Mouse (Mus musculus) testis, postnatal 14 days (tissue): Measurements from ENCODE around the gene Snx18.

Experiments
- DNase-seq: peaks from one replicate; pipeline ENCODE4 v3.0.0; 2021; ENCODE audit warnings: low spot score

Gene Snx18

DNA sequence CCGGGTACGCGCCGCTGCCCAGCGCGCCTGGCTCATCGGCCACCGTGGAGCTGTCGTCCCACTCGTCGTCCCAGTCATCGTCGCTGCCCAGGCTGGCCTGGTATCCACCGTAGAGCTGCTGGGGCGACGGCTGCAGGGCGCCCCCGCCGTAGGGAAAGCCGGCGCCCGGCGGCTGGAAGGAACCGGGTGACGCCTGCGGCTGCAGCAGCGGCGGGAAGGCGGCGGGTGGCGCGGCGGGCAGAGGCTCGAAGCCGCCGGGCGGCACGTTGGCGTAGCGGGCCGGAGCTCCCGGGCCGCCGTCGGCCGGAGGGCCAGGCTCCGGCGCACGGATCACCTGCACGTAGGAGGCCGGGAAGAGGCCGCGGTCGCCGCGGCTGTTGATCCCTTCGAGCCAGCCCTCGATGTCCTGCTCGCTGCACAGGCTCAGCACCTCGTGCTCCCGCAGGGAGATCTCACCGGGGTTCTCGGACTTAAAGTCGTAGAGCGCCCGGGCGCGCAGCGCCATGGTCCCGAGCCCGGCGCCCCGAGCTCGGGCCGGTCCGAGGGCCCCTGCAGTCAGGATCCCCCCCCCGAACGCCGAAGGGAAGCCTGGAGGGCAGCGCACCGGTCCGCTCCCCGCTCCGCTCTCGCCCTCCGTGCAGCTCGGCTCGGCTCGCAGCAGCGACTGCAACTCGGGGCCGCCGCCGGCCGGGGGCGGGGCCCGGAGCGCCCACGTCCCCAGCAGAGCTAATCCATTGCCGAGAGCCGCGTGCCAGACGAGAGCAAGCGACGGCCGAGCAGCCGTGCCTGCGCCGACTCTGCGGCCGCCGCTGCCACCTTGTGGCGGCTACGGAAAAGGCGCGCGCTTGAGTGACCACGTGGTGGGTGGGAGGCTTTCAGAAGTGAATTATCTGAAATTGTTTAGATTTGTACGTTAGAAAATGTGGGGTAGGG lies at the start of gene Snx18:
Snx18 (minus strand) TSS at position 674 of the 933 bp plus-strand sequence.
- peak; percentile 93 for DNase-seq

DNA sequence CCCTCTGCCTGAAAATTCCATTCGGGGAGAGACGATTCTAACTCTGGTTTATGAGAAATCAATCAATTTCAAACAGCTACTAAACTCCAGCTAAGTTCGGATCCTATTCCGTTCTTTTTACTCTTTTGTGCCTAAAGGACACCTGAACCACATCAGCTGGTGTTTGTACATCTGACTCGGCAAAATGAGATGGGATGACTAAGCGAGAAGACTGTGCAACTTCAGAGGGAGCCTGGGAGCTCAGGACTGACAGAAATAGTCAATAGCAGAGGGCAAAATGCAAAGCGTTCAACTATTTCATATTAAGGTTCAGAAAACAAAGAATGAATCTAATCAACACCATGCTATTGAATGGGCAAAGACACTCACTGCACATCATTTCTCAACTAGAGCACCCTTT lies 45.5 kb upstream of the Snx18 start:
- no peak for DNase-seq

DNA sequence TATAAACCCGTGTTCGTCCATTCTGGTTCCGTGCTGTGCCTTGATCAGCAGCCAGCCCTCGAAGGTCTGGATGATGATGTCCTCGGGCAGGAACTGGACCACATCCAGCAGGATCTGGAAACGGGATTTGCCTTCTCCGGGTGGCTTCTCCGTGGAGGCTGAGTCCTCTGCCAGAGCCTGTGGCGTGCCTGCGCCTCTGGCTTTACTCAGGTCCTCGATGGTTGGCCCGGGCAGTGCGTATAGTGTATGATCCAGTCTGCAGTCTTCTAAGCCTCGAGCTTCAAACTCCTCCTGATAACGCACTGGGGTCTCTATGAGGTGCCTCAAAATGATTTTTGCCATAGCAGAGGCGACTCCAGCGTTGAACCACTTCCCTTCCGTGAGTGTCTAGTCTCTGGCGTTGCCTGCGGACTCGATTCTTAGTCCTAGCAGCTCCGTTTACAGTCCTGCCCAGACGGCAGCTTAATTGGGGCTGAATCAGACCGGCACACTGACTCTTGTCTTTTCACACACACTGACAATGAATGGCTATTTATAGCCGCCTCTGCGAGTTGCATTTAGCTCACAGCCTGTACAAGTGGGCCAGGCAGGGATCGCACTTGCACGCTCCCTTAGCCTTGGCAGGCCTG lies 44.9 kb upstream of the Snx18 start, which contains the start of gene Hspb3:
Hspb3 (minus strand) TSS at position 526 of the 629 bp plus-strand sequence.
- DNase-seq: no peak

DNA sequence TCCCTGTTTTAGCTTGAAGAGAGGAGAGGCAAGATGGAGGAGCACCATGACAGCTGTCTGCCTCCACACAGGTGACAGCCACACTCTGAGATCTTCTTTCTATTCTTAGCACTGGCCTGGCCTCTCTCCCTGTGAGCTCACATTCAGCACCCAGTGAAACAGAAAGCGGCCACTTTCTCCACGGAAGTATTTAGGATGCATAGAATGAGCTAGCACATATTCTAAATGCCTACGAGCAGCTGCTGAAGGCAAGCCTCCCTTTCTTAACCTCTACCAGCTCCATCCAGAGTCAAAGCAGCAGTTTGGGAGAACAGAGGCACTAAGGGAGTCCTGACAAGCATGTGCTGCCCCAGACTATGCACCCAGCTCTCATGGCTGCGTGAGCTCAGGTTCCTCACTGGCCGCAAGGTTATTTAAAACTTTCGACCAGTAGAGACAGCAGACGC lies 43.5 kb upstream of the Snx18 start:
- no peak for DNase-seq

DNA sequence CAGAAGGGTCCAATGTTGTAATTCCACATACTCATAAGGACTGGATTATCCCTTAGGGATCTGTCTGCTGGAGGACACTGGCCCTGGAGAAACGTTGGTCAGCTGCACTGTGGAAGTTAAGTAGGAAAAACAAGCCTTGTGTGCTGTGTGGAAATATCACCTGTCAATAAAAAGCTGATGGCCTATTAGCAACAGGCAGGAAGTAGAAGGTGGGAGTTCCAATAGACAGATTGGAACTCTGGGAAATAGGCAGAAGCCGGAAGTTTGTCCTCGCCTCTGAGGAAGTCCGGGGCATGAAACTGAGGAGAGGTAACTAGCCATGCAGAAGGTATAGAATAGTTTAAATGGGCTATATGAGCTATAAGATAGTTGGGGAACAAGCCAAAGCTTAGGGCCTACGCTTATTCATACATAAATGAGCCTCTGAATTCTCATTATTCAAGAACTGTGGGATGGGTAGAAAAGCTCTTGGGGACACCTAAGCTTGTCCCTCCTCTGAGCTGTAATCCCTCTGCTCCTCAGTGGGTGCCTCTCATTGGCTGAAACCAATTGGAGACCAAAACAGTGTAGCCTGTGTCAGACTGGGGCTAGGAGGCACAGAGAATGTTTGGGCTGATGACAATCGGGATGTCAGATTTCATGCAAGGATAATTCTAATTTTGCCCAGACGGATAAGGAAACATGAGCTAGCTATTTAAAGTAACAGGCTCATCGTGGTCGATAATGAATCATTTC lies 42.4 kb upstream of the Snx18 start:
- DNase-seq: no peak

DNA sequence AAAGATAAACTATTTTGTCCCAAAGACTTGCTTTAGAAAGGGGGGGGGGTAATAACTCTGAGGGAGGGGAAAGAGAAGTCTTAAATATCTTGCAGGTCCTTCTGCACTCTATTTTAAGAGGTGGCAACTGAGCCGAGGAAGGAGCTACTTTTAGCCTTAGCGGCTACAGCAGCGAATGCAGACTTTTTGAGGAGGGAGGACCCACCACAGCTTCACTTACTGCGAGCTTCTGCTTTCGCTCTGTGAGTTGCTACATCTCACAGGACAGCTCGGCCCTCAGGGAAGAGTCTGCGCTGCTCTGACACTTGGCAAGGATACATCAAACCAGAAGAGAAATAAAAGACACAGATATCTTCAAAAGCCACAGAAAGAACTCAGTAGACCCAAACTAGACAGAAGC lies 38.8 kb upstream of the Snx18 start:
- DNase-seq: no peak

DNA sequence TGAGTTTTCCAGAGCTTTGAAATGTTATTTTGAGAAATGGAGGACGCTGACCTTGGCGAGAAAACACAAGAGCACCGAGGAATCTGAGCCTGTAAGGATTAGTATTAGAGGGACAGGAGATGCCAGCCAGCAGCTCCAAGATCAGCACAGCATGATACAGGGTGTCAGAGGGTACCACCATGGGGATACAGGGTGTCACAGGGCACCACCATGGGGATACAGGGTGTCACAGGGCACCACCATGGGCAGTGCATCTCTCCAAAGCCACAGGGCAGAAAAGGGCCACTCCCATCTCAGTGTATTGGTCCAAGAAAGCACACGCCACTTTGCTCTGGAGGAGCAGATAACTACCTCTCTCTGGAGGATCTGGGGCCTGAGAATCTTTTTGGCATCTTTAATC lies 38.3 kb upstream of the Snx18 start:
- DNase-seq: no peak

DNA sequence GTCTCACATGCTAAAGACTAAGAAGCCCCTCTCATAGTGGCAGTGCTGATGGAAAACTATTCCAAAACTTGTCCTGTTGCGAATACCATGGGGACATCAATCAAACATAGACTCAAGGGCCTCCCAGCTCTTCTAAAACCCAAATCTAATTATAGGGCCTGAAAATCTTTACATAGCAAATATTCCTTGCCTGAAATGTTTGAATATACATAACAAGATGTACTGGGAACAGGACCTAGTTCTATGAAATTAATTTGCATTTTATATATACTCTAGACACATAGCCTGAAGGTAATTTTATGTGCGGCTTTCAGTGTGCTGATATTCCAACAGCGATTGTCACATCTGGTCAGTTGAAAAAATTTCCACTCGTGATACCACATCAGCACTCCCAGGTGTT lies 37.1 kb upstream of the Snx18 start:
- no peak for DNase-seq

DNA sequence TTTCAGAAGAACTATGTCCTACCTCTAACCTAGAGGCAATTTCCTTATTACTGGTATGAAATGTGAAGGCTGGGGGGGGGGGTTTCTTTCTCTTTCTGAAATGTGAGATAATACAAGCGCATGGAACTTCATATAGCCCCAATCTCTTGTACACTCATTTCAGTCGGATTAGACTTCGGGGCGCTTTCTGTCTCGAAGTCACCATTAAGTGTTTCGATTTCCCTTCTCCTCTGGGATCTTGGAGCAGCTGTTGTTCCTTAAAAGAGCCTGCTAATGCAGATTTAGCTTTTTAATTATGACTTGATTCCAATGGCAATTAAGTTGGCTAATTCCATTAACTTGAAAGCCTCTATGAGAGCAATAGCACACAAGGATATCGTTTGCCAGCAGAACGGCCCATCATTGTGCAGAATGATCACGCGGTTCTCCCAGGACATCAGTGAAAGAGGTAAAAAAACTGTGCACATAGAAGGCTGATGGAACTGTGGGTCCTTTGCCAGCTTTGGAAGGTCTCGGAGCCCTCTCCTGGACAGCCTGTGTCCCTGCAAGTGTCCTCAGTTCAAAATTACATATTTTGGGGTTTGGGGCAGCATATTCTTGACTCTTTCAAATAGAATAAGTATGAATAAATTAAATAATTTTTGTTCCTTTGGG lies 22.7 kb upstream of the Snx18 start:
- no peak for DNase-seq

DNA sequence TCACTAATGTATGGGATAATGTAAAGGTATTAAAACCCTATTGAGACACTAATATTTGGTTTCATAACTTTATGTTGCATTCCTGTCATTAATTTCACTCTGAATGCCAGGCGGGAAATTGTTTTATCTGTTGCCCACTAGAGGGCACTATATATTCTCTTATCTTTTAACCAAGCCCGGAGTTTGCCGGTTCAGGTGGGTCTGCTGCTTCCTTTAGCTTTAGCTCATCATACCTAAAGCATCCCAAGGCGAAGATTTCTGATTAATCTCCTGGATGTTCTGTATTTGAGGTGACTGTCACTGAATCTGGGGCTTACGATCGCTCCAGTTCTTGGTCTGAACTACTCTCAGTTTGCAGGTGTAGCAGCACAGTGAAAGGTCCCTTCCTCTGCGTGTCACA lies 20.6 kb upstream of the Snx18 start:
- no peak for DNase-seq

DNA sequence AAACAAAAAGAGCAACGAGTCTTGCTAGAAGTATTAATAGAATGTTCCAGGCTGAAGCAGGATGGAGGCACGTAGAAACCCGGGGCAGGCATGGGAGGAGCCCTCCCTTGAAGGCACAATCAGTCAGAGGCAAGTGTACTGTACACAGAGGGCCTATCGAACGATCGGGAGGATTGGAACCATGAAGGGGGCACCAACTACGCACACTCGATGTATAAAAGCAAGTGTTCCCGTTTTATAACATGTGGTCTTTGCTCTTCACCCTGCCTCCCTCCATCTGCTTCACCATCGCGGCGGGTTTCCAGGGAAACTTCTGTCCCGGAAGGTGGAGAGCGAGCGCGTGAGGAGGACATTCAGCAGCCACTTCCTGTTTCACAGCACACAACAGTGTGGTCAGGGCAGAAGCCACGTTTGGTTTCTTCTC lies 17.4 kb upstream of the Snx18 start:
- no peak for DNase-seq

DNA sequence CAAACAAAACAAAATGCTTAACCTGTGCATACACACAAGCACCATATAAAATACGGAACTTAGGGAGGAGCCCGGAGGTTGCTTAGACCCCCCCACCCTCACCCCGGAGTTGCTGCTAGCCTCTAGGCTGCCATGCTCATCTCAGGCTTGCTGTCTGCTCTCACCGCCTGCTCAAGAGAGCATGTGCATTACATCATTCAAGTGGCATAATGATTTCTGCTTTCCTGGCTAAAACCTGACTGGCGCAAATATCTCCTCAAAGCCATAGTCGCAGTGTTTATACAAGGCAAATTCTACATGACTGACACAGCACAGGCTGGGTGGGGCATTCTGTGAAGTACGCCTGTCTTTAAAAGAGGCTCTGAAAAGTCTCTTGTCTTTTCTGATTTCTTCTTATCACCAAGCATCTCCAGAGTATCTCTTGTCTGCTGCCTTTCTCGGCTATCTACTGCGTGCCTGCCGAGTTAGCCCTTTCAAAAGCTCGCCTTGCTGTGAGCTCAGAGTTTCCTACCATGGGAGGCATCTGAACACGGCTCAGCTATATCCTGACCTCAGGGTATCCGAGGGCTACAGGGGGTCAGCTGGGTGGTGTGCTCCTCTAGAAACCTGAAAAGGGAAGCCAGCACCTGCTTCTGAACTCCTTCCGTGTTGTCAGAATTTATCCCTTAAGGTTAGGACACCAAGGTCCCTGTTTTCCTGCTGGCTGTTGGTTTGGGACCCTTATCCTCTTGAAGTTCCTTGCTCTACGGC lies 16.5 kb upstream of the Snx18 start:
- DNase-seq: no peak

DNA sequence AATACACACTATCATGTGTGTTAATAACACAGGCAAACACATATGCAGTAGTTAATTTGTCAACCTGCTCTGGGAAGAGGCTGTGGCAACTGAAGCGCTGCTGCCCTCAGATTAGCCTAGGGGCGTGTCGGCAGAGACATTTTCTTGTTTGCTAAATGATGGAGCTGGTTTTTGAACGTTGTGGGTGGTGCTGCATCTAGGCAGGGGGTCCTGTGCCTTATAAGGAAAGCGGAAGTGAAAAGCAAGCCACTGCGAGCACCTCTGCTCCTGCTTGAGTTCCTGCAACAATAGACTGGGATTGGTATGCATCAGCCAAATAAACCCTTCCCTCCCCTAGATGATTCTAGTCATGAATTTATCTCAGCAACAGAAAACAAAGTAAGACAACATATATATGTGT lies 14.1 kb upstream of the Snx18 start:
- DNase-seq: no peak

DNA sequence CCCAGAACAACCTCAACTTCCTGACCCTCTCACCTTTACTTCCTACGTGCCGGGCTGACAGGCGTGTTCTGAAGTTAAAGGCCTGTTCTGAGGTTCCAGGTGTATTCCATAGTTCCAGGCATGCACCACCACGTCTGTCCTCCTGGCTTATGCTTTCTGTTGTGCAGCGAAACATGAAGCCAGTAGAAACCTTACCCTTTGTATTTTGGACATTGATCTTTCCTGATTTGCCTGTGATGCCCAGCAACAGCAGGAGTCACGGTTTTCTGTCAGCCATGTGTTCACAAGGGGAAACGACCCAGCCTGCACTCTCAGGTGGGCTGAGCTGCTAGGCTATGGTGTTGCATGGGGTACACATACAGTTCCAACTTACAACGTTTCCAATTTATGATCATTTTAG lies 9.2 kb upstream of the Snx18 start:
- no peak for DNase-seq

DNA sequence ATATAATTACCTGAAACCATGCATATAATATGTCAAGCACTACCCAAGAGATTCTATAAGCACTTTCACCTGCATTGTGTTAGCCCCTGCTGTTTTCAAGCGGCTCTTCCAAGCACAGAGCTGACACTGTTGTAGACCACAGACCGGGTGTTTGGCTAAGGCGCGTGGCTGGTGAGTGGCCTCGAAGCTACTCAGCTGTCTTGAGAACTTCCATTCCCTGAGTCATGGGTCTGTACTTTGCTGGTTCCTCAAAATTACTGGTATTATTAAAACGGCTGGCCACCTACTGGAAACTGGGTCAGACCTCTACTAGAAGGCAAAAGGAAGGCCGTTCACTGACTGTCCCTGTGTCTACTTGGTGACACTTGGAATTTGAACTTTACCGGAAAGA lies 4.5 kb upstream of the Snx18 start:
- DNase-seq: no peak

DNA sequence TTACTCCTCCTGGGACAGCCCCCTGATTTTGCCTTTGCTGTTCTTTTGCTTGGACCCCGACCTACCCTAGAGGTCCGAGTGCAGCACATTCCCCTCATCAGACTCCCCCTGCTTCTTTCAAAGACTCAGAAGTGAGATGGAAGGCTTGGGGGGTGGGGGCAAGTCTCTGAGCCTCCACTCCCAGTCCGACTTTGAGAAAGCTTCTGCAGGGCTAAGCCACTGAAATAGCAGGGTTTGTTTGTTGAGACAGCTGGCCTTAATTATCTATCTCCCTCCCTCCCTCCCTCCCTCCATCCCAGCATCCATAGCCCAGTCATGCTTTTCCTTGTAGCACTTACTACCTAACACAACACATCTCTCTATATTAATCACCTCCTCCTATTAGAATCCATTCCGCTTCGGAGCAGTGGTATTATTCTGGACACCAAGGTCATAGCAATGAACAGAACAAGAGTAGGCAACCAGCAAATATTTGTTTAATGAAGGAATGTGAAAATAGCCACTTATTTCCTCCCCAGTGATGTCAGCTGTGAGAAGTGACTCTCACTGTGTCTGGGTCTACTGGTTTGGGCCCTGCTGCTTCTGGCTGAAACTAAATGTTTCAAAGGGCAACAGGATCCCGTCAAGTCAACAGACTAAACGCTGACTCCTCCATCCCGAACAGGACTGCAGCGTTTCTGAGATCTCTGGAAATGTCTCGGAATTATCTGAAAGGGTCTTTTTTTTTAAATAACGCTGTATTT lies 3.9 kb upstream of the Snx18 start:
- no peak for DNase-seq

DNA sequence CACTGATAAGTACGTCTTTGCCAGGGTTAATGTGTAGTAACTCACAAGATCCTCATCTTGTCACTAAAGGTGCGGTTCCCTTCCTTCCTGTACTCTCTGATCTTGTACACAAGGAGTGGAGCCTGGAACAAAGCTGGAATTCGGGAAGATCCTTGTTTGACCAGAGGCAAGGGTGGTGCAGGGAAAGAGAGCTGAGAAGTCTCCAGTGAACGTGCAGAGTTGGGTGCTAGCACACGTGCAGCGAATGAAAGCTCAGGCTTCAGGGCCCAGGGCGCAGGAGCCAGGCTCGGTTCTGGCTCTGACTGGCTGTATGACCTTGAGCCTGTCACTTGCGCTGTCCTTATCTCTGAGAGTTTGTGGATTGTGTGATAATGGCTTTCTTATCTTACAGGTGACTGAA lies 639 bp upstream of the Snx18 start:
- no peak for DNase-seq

DNA sequence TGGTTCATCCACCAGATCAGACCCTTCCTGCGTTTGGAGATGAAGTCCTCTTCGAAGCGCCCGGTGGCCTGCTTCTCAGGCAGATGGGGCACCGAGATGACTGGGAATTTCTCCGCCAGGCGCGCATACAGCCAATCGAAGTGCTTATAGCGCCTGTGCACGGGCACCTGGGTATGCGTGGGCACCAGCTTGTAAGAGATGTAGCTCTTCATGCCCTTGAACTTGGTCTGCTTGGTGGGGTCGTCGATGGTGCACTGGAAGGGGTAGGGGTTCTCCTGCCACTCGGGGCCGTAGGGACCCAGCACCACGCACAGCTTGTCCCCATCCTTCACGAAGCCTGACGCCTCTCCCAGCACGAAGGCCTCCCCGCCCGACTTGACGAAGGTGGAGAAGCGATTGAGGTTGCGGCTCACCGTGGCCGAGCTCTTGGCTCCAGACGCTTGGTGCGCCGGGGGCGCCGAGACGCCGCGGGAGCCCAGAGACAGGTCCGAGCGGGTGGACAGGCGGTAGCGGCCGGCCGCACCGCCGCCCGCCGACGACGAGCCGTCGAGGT lies 950 bp downstream of the Snx18 start:
- DNase-seq: peak; percentile 34

DNA sequence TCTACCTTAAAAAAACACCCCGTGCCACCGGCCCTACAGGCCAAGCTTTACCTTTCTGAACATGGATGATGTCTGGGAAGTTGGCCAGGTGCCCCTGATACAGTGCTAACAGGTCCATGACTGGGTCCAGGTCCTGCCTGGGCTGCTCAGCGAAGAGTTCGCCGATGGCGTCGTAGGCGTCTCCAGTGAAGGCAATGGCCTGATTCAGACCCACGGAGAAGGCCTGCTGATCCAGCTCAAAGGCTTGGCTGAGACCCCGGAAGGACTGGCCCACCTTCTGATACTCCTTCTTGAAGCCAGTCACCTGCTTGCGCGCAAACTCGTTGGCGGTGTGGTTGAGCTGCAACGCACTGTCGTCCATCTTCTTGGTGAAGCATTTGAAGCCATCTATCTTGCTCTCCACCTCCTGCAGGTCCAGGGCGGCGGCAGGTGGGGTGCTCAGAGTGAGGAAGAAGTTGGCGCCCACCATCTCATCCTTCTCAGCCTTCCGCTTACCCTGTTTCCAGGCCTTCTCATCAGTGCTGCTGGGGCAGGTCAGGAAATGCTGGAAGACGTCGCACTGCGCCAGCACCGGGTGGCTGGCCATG lies 1.5 kb downstream of the Snx18 start:
- DNase-seq: peak; percentile 24
